Mouse (Mus musculus) liver, embryonic 18 days (tissue): ENCODE measurements around the gene Gon7. TPM values are rescaled to one million over a fixed set of nuclear protein-coding genes. Genes with fewer than 3 reads are reported as not detected.

ENCODE experiments used
- polyA plus RNA-seq: library from polyadenylated mRNA; depleted of rRNA; stranded (reverse); fragments of >200 nt; gene quantifications from 2 replicates; pipeline ENCODE4 v1.2.3, GENCODE M21; 2012; rRNA removed

Gene Gon7
- polyA plus RNA-seq = 7.2 and 8.0 TPM in 2 replicates

DNA sequence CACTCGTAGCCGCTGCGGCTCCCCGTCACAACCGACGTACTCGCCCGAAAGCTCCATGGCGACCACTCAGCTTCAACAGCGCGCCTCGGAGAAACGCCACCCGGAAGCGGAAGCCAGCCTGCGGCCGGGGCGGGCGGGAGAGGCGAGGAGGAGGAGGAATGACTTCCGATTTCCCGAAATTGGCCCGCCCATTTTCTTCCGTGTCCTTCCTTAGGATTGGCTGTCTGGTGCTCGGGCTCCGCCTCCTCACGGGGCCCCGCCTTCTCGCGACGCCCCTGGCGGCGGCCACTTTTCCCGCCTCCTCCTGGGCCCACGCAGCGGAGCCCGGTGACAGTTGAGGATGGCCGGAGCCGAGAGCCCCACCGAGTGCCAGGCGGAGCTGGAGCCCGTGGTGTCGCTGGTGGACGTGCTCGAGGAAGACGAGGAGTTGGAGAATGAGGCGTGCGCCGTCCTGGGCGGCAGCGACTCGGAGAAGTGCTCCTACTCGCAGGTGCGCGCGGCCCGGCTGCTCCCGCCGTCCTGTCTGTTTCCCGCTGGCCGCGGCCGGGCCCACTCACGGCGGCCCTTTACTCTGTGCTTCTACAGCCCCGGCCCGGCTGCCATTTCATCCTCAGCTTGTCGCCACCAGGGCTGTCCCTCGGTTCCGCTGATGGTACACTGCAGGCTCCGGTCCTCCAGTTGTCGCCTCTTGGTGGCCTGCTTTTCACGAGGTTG lies at the start of gene Gon7, which contains the start of the genes Gm28051 and Ubr7:
Gene Gon7, minus strand, starts transcription at position 115 of the 714 bp plus-strand sequence.
Gene Gm28051, minus strand, starts transcription at position 77 of the 714 bp plus-strand sequence.
Gene Ubr7, plus strand, starts transcription at position 279 of the 714 bp plus-strand sequence.

DNA sequence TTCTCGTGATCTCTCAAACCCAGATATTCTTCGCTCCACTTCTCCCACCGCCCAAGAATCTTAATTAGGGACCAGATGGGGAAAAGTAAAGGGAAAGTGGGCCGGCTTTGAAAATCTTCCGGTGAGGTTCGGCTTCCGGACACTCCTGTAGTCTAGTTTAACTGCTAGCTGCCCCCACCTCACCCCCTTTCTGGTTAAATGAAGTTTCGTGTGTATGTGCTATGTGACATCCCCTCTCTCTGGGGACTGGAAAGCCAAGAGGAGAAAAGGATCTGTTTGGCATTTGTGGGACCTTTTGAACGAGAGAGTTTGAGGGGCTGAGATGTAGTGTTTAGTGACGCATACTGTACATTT lies 777 bp upstream of the Gon7 start, which contains the start of gene Gm20604:
Gene Gm20604, minus strand, starts transcription at position 270 of the 354 bp plus-strand sequence.

DNA sequence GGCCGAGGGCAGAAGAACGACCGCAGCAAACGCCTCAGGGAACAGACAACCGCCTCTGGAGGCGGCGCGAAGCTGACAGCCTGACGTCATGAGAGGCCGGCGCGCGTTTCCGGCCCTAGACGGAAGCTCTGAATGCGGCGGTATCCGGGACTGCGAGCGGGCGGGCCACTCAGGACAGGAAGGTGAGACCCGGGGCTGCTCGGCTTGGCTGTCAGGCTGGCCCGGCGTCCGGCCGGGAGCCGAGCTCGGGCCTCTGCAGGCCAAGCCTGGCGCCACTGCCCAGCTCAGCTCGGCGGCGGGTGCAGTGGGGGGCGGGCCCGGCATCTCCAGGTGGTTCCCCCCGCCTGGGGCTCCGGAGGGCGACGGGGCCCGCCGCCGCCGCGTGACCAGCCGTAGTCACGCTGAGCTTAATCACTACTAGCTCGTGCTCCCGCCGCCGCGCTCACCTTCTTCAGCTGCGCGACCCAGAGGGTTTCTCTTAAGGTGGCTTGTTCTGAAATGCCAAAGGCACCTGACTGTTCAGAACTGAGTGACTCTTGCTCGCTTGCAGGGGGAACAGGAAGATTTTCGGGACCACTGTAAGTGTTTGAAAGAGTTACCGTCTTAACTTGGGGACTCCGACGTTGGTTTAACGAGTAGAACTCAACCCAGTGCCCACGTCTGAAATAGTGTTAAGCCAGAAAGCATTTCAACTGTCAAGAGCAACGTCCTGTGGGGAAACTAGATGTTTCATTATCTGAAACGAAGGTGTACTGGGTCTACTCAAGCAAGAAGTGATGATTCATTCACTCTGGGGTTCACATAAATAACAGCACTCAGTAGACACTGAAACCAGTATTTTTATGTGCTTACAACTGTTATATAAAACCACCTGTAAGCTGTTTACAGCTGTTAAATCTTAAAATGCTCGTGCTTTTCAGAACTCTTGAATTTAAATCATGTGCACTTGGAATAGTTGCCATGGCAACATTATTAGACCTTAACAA lies 13.7 kb downstream of the Gon7 start, which contains the start of the genes Moap1 and Tmem251:
Gene Moap1, minus strand, starts transcription at position 73 of the 986 bp plus-strand sequence.
Gene Tmem251, plus strand, starts transcription at position 174 of the 986 bp plus-strand sequence.

DNA sequence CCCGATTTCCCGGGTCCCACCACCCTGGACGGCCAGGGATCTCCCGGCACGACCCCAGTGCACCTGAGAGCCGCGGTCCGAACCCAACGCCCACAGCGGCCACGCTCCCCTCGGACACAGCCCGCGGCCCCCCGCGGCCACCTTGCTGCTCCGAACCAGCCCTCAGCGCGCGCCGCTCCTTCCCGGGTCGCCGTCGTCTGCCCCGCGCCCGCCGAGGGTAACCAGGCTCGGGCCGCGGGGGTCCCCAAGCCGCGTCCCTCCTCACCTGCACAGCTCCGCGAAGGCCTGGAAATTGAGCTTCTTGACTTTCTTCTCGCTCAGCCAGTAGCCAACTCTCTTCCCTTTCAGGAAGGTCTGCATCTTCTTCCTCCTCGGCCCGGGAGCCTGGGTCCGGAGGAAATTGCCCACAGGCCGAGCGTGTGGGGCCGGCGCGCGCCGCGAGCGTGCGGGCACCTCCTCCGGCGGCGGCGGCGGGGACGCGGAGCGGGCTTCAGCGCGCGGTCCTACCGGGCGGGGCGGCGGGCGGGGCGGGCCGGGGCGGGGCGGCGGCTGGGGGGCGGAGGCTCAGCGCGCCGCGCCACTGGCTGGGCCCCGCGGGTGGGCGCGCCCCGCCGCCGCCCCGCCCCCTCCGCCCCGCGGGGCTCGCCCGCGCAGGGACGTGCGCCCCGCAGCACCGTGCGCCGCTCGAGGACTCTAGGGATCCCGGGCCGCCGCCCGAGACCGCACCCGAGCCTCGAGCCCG lies 53.0 kb downstream of the Gon7 start, which contains the start of gene Itpk1:
Gene Itpk1, minus strand, starts transcription at position 474 of the 742 bp plus-strand sequence.

Other genes starting within 250 kb of the Gon7 start
- gene Chga, start 202.8 kb downstream of the Gon7 start, polyA plus RNA-seq = 0.16 and 0.23 TPM in 2 replicates
- gene Itpk1, start 52.9 kb downstream of the Gon7 start, polyA plus RNA-seq = 4.5 and 4.9 TPM in 2 replicates
- gene Moap1, start 14.1 kb downstream of the Gon7 start, polyA plus RNA-seq = 0.87 and 1.2 TPM in 2 replicates
- gene Tmem251, start 14.0 kb downstream of the Gon7 start, polyA plus RNA-seq = 1.6 and 1.7 TPM in 2 replicates
- not detected in 2 replicates for gene Gm28051, start within 50 bp of the Gon7 start, polyA plus RNA-seq
- 10.6 and 10.9 TPM in 2 replicates for gene Ubr7, start 164 bp upstream of the Gon7 start, polyA plus RNA-seq
- 4.2 and 4.3 TPM in 2 replicates for gene Gm20604, start 869 bp upstream of the Gon7 start, polyA plus RNA-seq
- 4.5 and 4.9 TPM in 2 replicates for gene Btbd7, start 120.7 kb upstream of the Gon7 start, polyA plus RNA-seq
- not detected in 2 replicates for gene Cox8c, start 141.5 kb upstream of the Gon7 start, polyA plus RNA-seq
- gene Unc79, start 191.1 kb upstream of the Gon7 start, polyA plus RNA-seq = 0.08 and 0.10 TPM in 2 replicates